Mouse (Mus musculus) megakaryocyte, embryonic 14.5 days (primary cell): Measurements from ENCODE around the gene Ptpdc1.

Experiments
- FLI1 ChIP-seq: IDR thresholded peaks from 2 replicates; pipeline ENCODE4 v1.6.1; 2012; ENCODE audit warnings: low read length, inconsistent platforms, mixed read lengths
- GATA1 ChIP-seq: IDR thresholded peaks from 3 replicates; pipeline ENCODE4 v1.6.1; 2012; ENCODE audit warnings: mixed read lengths, low read length, inconsistent platforms, borderline replicate concordance

DNA sequence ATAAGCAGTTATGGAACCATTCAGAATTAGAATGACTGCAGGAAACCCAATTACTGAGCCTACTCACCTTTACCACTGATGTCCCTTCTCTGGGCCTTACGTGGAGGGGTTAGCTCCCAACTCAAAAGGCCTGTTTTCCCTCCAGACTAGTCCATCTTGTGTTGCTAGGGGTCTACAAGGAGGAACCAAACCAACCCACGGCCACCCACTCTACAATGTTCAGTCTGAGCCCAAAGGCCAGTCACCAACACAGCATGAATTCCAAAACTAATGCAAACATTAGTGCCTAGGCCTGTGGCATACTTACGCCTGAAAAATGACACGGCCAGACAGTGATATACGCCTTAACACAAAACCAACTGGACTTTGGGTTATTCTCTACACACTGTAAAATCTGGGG, 92.0 kb downstream of the Ptpdc1 start:
- TF ChIP-seq GATA1 (no peak), FLI1 (no peak)
